Mouse (Mus musculus) forebrain, embryonic 13.5 days (tissue): ENCODE measurements at regions not wholly inside any gene's neighbourhood (a gene's known extent, or its start where the extent isn't known, plus 50 kb on each side); places are given as distances from the start of the nearest gene placed in this dataset.

Experiments
- ATAC-seq: fragments of 200-750 bp; cut with Nextera tagmentation; 2 replicates; pipeline ENCODE4 v1.8.0; 2017
- H3K27ac ChIP-seq: fragments of 300-500 bp; sonication (generic); 2 replicates; pipeline ENCODE4 v1.5.1; 2015; ENCODE audit warnings: inconsistent platforms, mild to moderate bottlenecking, moderate library complexity
- H3K27me3 ChIP-seq: fragments of 300-500 bp; sonication (generic); 2 replicates; pipeline ENCODE4 v1.6.1; 2015; ENCODE audit warnings: mild to moderate bottlenecking, inconsistent platforms
- H3K36me3 ChIP-seq: fragments of 300-500 bp; sonication (generic); 2 replicates; pipeline ENCODE4 v1.6.1; 2015; ENCODE audit warnings: mild to moderate bottlenecking, inconsistent platforms; ENCODE audit not compliant: poor library complexity, severe bottlenecking
- H3K4me1 ChIP-seq: fragments of 300-500 bp; sonication (generic); 2 replicates; pipeline ENCODE4 v1.6.1; 2015; ENCODE audit warnings: inconsistent platforms
- H3K4me2 ChIP-seq: fragments of 300-500 bp; sonication (generic); 2 replicates; pipeline ENCODE4 v1.6.1; 2015; ENCODE audit warnings: inconsistent platforms, mild to moderate bottlenecking, moderate library complexity
- H3K4me3 ChIP-seq: fragments of 300-500 bp; sonication (generic); 2 replicates; pipeline ENCODE4 v1.5.1; 2015; ENCODE audit warnings: mild to moderate bottlenecking, inconsistent platforms
- H3K9ac ChIP-seq: fragments of 300-500 bp; sonication (generic); 2 replicates; pipeline ENCODE4 v1.6.1; 2015; ENCODE audit warnings: mild to moderate bottlenecking, inconsistent platforms
- H3K9me3 ChIP-seq: fragments of 300-500 bp; sonication (generic); replicated peaks from 2 replicates; pipeline ENCODE4 v1.6.1; 2016; ENCODE audit warnings: inconsistent platforms
- WGBS: fragments of 180-500 bp; shearing (Covaris S2); methylation state at CpG from one replicate; pipeline ENCODE4 v1.1.7; 2015; 5-methylcytosine and 5-hydroxymethylcytosine counted together

DNA sequence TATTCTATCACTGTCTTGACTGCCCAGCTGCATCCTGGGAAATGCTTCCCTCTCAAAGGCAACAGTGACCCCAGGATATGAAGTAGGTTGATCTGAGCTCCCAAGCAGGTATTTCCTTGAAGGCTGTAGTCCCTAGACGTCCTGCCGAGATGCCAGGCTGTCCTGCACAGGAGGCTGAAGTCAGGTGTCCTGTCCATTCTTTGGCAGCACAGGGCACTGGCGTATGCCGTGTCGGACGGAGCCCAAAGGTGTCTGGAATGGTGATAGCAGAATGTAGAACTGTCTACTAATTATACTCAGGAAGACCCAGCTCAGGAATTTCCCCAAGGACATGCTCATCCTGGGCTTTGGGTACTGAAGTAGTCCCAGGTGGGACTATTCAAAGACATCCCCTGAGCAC lies 297.3 kb downstream of the Slc4a3 start:
- peaks cover 24% of the 10 kb centered on the region for H3K4me1 ChIP-seq
- no peak overlapping the region for H3K4me2 ChIP-seq
- H3K36me3 ChIP-seq: no peaks in the 10 kb centered on the region
- no peak for ATAC-seq
- H3K9ac ChIP-seq: no peak overlapping the region
- H3K27ac ChIP-seq: no peak overlapping the region
- H3K27me3 ChIP-seq: no peaks in the 10 kb centered on the region
- no peaks in the 10 kb centered on the region for H3K9me3 ChIP-seq
- 92% methylated on average over 6 of the region's 6 CpGs for whole genome bisulfite sequencing
- H3K4me3 ChIP-seq: no peak overlapping the region

DNA sequence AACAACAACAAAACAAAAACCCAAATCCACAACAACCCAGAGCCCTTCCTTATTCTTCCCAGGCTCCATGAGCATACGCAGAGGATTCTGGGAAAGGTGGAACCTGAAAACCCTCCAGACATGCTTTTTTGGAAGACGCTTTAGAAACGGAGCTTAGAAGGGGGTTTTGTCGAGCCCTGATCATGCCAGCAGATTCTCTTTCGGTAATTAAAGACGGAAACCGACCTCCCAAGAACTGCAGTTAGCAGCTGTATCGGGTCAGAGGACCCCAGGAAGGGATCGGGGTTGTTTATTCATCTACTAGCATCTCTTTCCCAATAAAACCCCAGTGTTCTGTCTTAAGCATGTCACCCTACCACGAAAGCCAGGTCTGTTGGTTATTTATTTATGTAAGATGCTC lies 298.1 kb downstream of the Slc4a3 start:
- WGBS: 70% methylated on average over 10 of the region's 10 CpGs
- no peaks in the 10 kb centered on the region for H3K9me3 ChIP-seq
- H3K4me3 ChIP-seq: no peak overlapping the region
- ATAC-seq: no peak
- no peaks in the 10 kb centered on the region for H3K36me3 ChIP-seq
- H3K4me1 ChIP-seq: peaks cover 24% of the 10 kb centered on the region
- no peak overlapping the region for H3K27ac ChIP-seq
- H3K9ac ChIP-seq: no peak overlapping the region
- no peak overlapping the region for H3K4me2 ChIP-seq
- no peaks in the 10 kb centered on the region for H3K27me3 ChIP-seq

DNA sequence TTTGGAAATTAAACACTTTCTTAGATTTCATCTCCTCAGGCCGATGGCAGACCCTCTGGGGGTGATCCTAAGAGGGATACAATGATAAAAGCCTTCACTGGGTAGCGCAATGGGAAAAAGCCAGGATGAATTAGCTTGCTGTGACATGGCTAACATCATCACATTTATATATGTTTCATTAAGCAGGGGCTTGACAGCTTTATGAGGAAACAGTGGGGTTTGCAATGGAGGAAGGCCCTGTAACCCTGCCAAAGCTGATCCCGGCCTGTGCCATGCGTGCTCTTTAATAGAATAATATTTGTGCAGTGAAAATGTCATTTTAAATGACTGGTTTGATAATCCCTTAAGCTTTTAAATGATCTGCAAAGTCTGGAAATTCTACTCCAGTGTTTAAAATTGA lies 298.5 kb downstream of the Slc4a3 start:
- H3K9ac ChIP-seq: no peak overlapping the region
- ATAC-seq: no peak
- no peaks in the 10 kb centered on the region for H3K9me3 ChIP-seq
- H3K4me1 ChIP-seq: peaks cover 24% of the 10 kb centered on the region
- no peaks in the 10 kb centered on the region for H3K27me3 ChIP-seq
- H3K4me2 ChIP-seq: no peak overlapping the region
- H3K27ac ChIP-seq: peak overlapping the region; percentile 17; the same call in 1 of the 2 replicates
- no peak overlapping the region for H3K4me3 ChIP-seq
- no peaks in the 10 kb centered on the region for H3K36me3 ChIP-seq
- 66% methylated on average over 4 of the region's 4 CpGs for WGBS

DNA sequence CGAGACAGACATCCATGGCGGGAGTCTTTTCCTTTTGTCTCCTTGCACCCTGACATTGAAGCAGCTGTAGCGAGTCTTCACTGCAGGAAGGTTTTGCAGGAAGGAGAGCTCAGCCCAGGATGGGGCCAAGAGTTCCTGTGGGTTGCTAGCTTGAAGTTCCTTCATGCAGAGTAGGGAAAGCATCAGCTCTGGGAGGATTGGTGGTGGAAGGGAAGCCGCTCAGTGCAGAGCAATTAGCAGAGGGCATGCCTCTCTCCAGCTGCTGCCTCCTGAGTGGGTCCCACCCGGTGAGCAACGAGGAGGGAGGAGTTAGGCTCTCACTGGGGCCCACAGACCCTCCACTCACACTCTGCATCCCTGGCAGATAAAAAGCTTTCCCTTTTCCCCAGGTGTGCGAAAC lies 298.9 kb downstream of the Slc4a3 start:
- no peak overlapping the region for H3K4me2 ChIP-seq
- H3K9ac ChIP-seq: no peak overlapping the region
- H3K27me3 ChIP-seq: no peaks in the 10 kb centered on the region
- WGBS: 24% methylated on average over 7 of the region's 7 CpGs
- peak overlapping the region; percentile 17; the same call in 1 of the 2 replicates for H3K27ac ChIP-seq
- ATAC-seq: no peak
- peaks cover 24% of the 10 kb centered on the region for H3K4me1 ChIP-seq
- no peaks in the 10 kb centered on the region for H3K9me3 ChIP-seq
- H3K36me3 ChIP-seq: no peaks in the 10 kb centered on the region
- H3K4me3 ChIP-seq: no peak overlapping the region

DNA sequence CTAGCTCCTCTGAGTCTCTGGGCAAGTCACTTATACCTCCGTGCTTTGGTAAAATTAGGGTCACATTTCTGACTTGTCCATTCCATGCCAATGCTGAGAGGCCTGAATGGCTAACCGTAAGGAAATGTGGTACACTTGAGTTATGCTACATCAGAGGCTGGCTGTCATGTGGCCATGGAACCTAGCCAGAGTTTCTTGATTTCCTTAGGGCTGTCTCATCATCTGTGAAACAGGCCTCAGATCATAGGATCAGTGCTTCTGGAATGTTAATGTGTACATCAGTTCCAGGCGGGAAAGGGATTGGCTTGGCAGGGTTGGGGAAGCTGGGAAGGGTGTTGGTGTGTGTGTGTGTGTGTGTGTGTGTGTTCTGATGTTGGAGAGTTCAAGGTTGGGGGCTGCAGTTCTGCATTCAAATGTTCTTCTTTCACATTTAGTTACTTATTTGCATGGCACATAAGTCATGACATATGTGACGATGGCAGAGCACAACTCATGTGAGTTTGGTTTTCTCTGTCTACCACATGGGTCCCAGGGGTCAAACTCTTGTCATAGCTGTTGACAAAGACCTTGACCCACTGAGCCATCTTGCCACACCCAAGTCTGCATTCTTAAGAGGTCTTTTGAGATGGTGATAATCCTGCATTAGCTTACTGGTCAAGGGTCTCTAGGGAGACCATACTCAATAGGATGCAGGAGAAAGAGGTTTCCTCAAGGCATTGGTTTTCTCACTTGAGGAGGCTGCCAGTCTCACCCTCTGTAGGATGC lies 299.9 kb downstream of the Slc4a3 start:
- Histone ChIP-seq H3K4me3 (no peak overlapping the region), H3K4me1 (peaks cover 24% of the 10 kb centered on the region), H3K4me2 (no peak overlapping the region), H3K36me3 (no peaks in the 10 kb centered on the region), H3K9ac (no peak overlapping the region), H3K27ac (no peak overlapping the region), H3K9me3 (no peaks in the 10 kb centered on the region), H3K27me3 (no peaks in the 10 kb centered on the region)
- 88% methylated on average over 4 of the region's 4 CpGs for WGBS
- no peak for ATAC-seq

DNA sequence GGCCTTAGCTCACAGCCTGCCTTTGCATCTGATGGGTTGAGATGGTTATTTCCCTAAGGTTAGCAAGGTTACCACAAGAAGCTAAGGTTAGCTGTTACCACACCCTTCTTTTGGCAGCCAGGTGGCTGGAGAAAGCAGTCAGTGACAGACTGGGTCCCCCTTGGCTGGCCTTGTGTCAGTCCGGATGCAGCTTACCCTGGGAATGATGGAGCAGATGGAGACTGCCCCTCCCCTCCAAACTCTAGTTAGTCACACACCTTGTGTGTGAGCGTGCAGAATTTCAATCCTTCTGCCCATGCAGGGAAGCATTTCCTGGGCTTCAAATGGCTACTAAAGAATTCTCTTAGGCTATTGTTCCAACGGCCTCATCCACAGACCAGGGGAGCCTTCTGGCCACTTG lies 301.6 kb downstream of the Slc4a3 start:
- 19% methylated on average over 3 of the region's 3 CpGs for WGBS
- Histone ChIP-seq H3K4me3 (no peak overlapping the region), H3K9me3 (no peaks in the 10 kb centered on the region), H3K9ac (no peak overlapping the region), H3K4me2 (no peak overlapping the region), H3K27me3 (no peaks in the 10 kb centered on the region), H3K36me3 (no peaks in the 10 kb centered on the region), H3K27ac (no peak overlapping the region), H3K4me1 (peaks cover 12% of the 10 kb centered on the region)
- no peak for ATAC-seq

DNA sequence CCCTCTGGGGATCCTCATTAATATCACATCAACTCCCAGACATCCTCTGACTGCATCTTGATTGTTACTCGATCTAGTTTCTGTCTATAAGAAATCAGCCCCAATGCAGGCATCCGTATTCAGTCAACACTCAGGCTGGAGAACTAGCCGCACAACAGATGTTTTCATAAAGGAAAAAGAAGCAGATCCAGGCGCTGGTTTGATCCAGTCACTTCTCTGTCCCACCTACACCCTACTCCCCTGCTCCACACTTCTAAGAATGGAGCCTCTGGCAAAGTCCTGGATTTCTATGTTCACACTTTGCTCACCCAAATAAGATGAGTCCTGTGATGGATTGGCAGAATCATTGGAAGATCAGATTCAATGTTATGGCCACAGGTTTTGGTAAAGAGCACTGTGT lies 302.4 kb downstream of the Slc4a3 start:
- Histone ChIP-seq H3K4me1 (peaks cover 12% of the 10 kb centered on the region), H3K36me3 (no peaks in the 10 kb centered on the region), H3K9ac (no peak overlapping the region), H3K27me3 (no peaks in the 10 kb centered on the region), H3K4me3 (no peak overlapping the region), H3K27ac (no peak overlapping the region), H3K4me2 (no peak overlapping the region), H3K9me3 (no peaks in the 10 kb centered on the region)
- 81% methylated on average over 4 of the region's 4 CpGs for WGBS
- ATAC-seq: no peak

DNA sequence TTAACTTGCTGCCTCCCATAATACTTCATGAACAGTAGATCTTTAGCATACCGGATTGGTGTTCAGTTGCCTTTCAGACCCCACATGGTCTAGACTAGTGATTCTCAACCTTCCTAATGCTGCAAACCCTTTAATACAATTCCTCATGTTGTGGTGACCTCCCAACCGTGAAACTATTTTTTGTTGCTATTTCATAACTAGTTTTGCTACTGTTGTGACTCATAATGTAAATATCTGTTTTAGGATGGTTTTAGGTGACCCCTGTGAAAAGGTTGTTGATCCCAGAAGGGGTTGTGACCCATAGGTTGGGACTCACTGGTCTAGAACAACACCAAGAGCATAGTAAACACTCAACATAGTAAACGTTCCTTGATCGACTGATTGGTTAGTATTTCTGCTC lies 304.1 kb downstream of the Slc4a3 start:
- ATAC-seq: no peak
- WGBS: 94% methylated on average over 4 of the region's 4 CpGs
- Histone ChIP-seq H3K9me3 (no peaks in the 10 kb centered on the region), H3K27ac (no peak overlapping the region), H3K4me2 (no peak overlapping the region), H3K27me3 (no peaks in the 10 kb centered on the region), H3K4me1 (peaks cover 2% of the 10 kb centered on the region), H3K4me3 (no peak overlapping the region), H3K36me3 (no peaks in the 10 kb centered on the region), H3K9ac (no peak overlapping the region)

DNA sequence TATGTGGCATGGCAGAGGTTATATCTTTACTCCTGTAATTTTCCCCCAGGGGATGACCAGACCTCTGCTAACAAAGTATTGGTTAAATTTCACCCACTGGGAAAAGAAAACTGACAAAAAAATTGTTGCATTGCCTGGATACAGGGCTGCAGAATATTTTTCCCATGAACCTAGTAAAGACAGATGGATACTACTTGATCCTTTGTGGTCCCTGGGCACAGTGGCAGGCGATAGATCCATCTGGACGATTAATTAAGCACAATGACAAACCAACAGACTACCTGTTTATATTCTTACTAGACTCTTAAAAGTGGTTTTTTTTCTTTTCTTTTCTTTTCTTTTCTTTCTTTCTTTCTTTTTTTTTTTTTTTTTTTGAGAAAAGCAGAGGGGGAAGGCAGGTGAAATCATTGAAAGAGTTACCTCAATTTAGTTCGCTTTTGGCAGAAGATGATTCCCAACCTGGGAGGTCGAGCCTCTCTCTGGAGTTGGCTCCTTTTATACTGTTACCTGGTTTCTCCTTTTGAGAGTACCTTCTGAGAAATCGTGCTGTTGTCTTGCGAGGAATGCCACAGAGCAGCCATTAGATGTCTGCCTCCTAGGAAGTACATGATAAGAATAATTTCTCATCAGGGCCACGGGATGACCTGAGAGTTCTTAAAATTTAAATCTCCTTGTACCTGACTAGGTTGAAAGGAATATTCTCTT lies 312.6 kb downstream of the Slc4a3 start:
- Histone ChIP-seq H3K27me3 (no peaks in the 10 kb centered on the region), H3K36me3 (no peaks in the 10 kb centered on the region), H3K4me1 (no peaks in the 10 kb centered on the region), H3K27ac (no peak overlapping the region), H3K4me2 (no peak overlapping the region), H3K9me3 (no peaks in the 10 kb centered on the region), H3K9ac (no peak overlapping the region), H3K4me3 (no peak overlapping the region)
- ATAC-seq: no peak
- 81% methylated on average over 7 of the region's 7 CpGs for WGBS

DNA sequence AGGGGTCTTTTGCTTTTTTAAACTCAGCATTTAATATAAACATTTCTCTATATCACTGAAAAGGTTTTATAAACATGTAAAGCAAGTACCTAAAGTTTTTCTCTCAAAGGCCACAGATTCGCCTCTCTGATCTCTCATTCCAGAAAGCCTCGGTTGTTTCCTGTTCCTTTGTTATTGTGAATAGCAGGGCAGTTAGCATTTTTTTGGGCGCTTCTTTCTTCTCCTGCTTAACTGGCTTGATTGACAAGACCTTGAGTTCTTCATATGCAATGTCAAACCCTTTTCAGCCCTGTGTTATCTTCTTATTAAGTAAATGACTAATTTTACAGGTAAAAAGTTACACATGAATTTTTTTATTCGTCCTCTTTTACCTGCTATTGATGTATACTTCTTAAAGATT lies 316.7 kb downstream of the Slc4a3 start:
- H3K4me1 ChIP-seq: no peaks in the 10 kb centered on the region
- H3K9ac ChIP-seq: no peak overlapping the region
- 59% methylated on average over 4 of the region's 4 CpGs for WGBS
- no peak for ATAC-seq
- no peaks in the 10 kb centered on the region for H3K27me3 ChIP-seq
- H3K4me3 ChIP-seq: no peak overlapping the region
- no peaks in the 10 kb centered on the region for H3K9me3 ChIP-seq
- no peaks in the 10 kb centered on the region for H3K36me3 ChIP-seq
- no peak overlapping the region for H3K4me2 ChIP-seq
- no peak overlapping the region for H3K27ac ChIP-seq

DNA sequence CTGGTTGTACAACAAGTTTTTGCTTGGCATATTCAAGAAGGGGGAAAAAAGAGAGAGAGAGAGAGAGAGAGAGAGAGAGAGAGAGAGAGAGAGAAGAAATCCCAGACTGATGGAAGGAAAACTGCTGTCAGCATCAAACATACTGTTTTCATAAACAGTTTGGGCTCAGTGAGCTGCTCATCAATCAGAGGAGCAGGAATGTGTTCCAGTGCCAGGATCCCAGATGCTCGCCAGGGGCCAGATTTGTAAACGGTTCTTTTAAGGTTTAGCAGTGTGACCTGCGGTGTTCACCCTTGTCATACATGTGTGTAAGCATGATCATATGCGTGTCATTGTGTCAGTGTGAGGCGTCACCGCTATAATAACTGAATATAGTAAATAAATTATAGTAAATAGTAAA lies 320.5 kb downstream of the Slc4a3 start:
- 89% methylated on average over 6 of the region's 6 CpGs for WGBS
- no peaks in the 10 kb centered on the region for H3K4me1 ChIP-seq
- no peaks in the 10 kb centered on the region for H3K27me3 ChIP-seq
- H3K36me3 ChIP-seq: no peaks in the 10 kb centered on the region
- H3K27ac ChIP-seq: no peak overlapping the region
- no peaks in the 10 kb centered on the region for H3K9me3 ChIP-seq
- no peak for ATAC-seq
- H3K9ac ChIP-seq: no peak overlapping the region
- H3K4me3 ChIP-seq: no peak overlapping the region
- H3K4me2 ChIP-seq: no peak overlapping the region

DNA sequence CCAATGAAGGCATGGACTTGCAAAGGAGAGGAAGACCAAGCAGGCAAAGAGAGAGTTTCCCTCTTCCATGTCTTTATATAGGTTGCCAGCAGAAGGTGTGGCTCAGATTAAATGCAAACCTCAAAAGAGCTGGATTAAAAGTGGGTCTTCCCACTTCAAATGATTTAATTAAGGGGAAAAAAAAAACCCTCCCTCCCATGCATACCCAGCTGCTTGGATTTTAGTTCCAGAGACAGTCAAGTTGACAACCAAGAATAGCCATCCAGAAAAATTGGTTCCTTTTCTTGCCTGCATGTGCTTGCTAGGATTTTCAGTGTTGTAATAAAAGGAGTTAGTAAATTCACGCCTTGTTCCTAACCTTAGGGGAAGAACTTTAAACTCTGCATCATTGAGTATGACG lies 323.3 kb downstream of the Slc4a3 start:
- Histone ChIP-seq H3K4me3 (no peak overlapping the region), H3K9me3 (no peaks in the 10 kb centered on the region), H3K4me2 (no peak overlapping the region), H3K27me3 (no peaks in the 10 kb centered on the region), H3K9ac (no peak overlapping the region), H3K4me1 (no peaks in the 10 kb centered on the region), H3K36me3 (no peaks in the 10 kb centered on the region), H3K27ac (no peak overlapping the region)
- ATAC-seq: no peak
- WGBS: 86% methylated on average over 2 of the region's 2 CpGs

DNA sequence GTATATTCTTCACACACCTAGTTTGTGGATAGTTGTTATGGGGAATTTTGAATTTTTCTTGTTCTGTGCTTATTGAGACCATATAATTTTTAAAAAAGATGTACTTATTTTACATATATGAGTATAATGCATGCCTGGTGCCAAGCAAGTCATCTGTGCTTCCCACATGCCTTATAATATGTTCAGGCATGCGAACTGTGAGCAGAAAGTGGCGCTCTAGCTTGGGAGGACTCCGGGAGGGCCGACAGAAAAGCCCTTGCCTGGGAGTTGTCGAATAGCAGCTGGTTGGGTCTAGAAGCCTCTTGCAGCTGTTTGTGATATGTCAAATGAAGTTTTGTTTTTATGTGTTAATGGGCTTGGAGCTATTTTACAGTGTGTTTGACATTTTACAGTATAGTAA lies 323.8 kb downstream of the Slc4a3 start:
- no peaks in the 10 kb centered on the region for H3K36me3 ChIP-seq
- no peak for ATAC-seq
- WGBS: 62% methylated on average over 5 of the region's 5 CpGs
- no peaks in the 10 kb centered on the region for H3K4me1 ChIP-seq
- no peaks in the 10 kb centered on the region for H3K27me3 ChIP-seq
- no peak overlapping the region for H3K9ac ChIP-seq
- no peak overlapping the region for H3K4me2 ChIP-seq
- no peak overlapping the region for H3K4me3 ChIP-seq
- H3K27ac ChIP-seq: no peak overlapping the region
- H3K9me3 ChIP-seq: no peaks in the 10 kb centered on the region
